Mouse (Mus musculus): ENCODE results near the gene Tank. TPM values are rescaled to one million over a fixed set of nuclear protein-coding genes. Genes with fewer than 3 reads are reported as not detected.

Tank gene
- total RNA-seq, 2 experiments from 2014 or later: 76.2 to 76.6 TPM

DNA sequence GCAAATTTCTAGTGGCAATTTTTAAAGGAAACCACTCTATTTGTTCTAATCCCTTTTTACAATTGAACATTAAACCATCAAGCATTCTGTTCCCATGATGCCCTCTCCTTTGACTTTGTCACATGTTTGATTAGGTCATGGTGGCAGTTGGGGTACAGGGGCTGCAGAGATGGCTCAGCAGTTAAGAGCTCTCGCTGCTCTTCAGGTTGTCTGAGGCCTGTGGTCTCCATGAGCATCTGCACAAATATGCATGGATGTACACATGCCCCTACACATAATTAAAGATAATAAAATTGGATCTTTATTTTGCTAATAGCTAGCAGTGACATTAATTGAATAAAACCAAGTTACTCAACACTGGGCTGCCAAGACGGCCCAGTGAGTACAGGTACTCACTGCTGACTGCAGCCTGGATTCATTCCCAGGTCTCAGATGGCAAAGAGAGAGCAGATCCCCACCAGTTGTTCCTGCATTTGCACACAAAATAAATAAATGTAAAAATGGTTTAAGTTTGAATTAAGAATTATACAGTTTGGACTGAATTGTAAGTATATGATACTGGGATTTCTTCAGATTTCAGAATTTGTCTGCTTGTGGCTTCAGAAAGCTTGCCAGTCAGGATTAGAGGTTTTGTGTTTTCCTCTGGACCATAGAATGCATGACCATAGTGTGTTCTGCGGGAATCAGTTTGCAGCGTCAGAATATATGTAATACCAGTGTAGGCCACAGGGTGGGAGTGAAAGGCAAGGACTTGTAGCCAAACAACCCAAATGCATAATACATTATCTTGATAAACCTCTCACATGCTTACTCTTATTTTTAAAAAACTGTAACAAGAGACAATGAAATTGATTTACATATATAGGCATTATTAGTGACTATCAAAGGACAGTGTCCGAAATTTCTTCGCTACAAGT lies 64.3 kb downstream of the Tank start:
- peak; percentile 99 for ATAC-seq (replicated peaks; ENCODE audit: low FRiP score, low TSS enrichment, poor library complexity, severe bottlenecking)

DNA sequence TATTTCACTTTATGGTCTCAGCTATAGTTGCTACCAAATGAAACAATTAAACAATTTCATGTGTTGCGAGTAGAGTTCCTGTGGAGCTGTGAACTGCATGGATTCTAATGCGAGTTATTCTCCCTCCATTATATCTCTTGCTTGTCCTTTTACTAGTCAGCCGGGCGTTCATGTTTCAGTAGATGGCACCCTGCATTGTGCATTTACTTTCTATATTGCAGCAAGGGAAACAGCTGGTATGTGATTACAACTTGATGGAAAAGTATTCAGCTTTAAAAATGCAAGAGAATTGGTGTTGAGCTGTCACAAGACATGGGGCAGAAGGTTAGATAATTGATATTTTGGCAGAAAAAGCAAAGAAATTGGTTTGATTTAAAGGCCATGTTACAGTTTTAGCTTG lies 72.8 kb downstream of the Tank start:
- ATAC-seq (replicated peaks; ENCODE audit: low FRiP score, low TSS enrichment, poor library complexity, severe bottlenecking): no peak

GRCm38 (mm10) chr2:61651640-61652039 lies 73.3 kb downstream of the Tank start:
- no peak for ATAC-seq (replicated peaks; ENCODE audit: low FRiP score, low TSS enrichment, poor library complexity, severe bottlenecking)

DNA sequence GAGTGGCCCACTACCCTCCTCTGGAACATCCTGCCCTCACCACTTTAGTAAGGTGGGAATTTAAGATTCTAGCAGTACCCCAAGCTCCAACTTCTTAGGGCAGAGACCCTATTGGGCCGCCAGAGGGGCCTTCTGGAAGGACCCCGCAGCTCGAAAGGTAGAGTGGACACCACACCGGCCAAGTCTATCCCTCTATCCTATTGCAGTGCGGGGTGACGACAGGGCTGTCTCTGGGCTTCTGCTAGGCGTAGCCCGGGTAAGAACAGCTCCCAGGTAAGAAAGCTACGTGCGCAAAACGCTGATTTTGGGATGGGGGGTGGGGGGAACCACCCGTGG lies 76.6 kb downstream of the Tank start:
- 0 out of 2 replicates have a peak, but pooled peaks have one; percentile 18 for ATAC-seq (replicated peaks; ENCODE audit: low FRiP score, low TSS enrichment, poor library complexity, severe bottlenecking)

DNA sequence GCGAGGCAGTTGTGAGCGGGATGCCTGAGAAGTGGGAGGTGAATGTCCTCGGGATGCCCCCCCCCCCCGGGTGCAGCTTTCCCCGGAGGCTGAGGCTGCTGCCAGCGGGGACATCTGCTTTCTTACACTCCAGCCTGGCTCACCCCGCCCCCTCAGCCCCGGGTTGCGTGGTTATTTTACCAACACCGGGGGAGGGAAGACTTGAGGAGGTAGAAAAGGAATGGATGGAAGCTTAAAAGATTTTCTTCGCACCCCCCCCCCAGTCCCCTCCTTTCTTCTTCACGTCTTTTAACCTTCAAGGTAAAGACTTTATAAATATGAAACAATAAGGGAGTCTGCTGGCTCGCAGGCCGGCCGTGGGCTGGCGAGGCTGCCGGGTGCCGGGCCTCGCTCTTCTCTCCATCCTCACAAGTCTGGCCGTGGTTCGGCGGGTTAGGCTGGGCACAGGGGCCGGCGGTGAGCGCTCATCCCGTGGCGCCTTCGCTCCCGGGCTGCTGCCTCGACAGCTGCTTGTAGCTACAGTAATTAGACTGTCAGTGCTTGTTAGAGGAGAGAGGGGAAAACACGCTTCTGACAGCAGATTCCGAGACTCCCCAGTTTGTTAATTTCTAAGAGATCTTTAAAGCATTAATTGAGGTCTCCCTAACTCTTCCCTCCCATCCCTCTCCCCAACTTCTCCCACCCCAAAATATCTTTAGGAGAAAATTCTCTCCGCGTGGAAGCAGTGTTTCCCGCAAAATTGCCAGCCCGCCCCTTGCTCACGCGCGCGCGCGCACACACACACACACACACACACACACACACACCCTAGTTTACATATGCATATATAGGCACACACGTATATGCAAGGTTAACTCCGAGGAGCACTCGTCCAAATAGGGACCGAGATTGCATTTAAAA lies 77.2 kb downstream of the Tank start:
- ATAC-seq (replicated peaks; ENCODE audit: low FRiP score, low TSS enrichment, poor library complexity, severe bottlenecking): peak; percentile 50

GRCm38 (mm10) chr2:61656421-61657411 lies 78.3 kb downstream of the Tank start:
- peak; percentile 75 for ATAC-seq (replicated peaks; ENCODE audit: low FRiP score, low TSS enrichment, poor library complexity, severe bottlenecking)

- no peak for ATAC-seq (replicated peaks; ENCODE audit: low FRiP score, low TSS enrichment, poor library complexity, severe bottlenecking)
Observed at GRCm38 (mm10) chr2:61659254-61659653, 80.9 kb downstream of the Tank start.

DNA sequence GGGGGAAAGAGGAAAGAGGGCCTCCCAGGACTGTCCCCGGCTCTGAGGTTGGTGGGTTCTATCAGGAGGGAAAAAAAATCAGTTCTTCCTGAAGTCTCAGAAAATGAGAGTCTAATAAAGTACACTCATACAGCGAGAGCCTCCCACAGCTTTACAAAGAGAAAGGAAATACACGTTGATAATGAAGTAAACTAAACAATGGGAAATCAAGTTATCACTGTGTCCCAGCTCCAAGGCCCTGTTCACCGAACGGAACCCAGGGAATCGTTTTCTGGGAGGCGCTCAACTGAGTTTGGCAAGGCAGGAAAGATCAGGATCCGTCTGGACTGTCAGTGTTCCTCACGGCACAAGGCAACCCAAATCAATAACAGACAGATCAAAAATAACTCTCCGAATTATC lies 84.4 kb downstream of the Tank start:
- ATAC-seq (replicated peaks; ENCODE audit: low FRiP score, low TSS enrichment, poor library complexity, severe bottlenecking): no peak

GRCm38 (mm10) chr2:61663573-61664241 lies 85.3 kb downstream of the Tank start:
- no peak for ATAC-seq (replicated peaks; ENCODE audit: low FRiP score, low TSS enrichment, poor library complexity, severe bottlenecking)

- no peak for ATAC-seq (replicated peaks; ENCODE audit: low FRiP score, low TSS enrichment, poor library complexity, severe bottlenecking)
Observed at GRCm38 (mm10) chr2:61667420-61667819, 89.0 kb downstream of the Tank start.

- ATAC-seq (replicated peaks; ENCODE audit: low FRiP score, low TSS enrichment, poor library complexity, severe bottlenecking): peak; percentile 94
Observed at GRCm38 (mm10) chr2:61668260-61668659, 89.9 kb downstream of the Tank start.

DNA sequence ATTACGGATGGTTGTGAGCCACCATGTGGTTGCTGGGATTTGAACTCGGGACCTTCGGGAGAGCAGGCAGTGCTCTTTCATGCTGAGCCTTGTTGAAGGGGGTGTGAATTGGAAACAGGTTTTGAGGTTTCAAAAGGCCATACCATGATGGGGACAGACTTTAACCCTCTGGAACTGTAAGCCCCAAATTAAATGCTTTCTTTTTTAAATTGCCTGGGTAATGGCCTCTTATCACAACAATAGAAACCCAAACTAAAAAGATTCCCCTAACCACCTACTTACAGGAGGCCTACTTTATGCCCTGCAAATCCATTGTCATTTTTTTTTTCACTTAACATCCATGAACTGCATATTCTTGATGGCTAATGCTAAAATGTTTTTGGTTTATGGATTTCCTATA lies 96.2 kb downstream of the Tank start:
- no peak for ATAC-seq (replicated peaks; ENCODE audit: low FRiP score, low TSS enrichment, poor library complexity, severe bottlenecking)

DNA sequence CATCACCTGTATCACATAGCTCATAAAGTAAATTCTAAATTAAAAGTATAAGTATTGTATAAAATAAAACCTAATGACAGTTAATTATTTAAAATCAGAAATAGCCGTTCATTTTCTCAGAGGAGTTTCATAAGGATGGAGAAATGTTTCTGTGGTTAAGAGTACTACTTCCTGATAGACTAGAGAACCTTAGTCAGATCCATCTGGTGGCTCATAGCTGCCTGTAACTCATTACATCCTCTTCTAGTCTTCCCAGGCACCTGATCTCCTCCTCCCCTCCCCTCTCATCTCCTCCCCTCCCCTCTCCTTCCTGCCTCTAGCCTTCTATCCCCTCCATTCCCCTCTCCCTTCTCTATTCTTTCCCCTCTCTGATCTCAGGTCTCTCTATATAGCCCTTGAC lies 103.2 kb downstream of the Tank start:
- ATAC-seq (replicated peaks; ENCODE audit: low FRiP score, low TSS enrichment, poor library complexity, severe bottlenecking): no peak

DNA sequence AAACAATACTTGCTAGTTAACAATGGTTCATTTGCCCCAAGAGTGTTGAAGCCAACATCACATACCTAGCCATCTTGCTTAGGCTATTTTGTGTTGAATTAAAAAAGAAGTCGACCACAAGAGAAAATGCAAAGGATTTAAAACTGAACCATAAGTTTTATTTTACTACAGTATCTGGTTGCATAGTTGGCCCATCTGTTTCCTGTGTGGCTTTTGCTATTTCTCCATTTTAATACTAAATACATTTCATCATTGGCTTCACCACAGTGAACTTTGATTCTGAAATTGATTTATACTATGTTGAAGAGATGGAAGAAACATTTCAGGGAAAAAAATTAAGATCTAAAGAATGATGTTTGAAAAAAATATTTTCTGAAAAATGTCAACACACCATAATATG lies 108.1 kb downstream of the Tank start:
- ATAC-seq (replicated peaks; ENCODE audit: low FRiP score, low TSS enrichment, poor library complexity, severe bottlenecking): no peak

- no peak for ATAC-seq (replicated peaks; ENCODE audit: low FRiP score, low TSS enrichment, poor library complexity, severe bottlenecking)
Observed at GRCm38 (mm10) chr2:61689086-61689485, 110.7 kb downstream of the Tank start.

Data from megakaryocyte-erythroid progenitor cell, adult 5-6 weeks (primary cell).